Mouse (Mus musculus): ENCODE data around the gene Epp13. TPM values are rescaled to one million over a fixed set of nuclear protein-coding genes. Genes with fewer than 3 reads are reported as not detected.
A peak's percentile ranks its signal among the peaks of the same experiment; 100 is the strongest.

The Epp13 gene
- total and polyA plus RNA-seq, 3 experiments: not detected

DNA sequence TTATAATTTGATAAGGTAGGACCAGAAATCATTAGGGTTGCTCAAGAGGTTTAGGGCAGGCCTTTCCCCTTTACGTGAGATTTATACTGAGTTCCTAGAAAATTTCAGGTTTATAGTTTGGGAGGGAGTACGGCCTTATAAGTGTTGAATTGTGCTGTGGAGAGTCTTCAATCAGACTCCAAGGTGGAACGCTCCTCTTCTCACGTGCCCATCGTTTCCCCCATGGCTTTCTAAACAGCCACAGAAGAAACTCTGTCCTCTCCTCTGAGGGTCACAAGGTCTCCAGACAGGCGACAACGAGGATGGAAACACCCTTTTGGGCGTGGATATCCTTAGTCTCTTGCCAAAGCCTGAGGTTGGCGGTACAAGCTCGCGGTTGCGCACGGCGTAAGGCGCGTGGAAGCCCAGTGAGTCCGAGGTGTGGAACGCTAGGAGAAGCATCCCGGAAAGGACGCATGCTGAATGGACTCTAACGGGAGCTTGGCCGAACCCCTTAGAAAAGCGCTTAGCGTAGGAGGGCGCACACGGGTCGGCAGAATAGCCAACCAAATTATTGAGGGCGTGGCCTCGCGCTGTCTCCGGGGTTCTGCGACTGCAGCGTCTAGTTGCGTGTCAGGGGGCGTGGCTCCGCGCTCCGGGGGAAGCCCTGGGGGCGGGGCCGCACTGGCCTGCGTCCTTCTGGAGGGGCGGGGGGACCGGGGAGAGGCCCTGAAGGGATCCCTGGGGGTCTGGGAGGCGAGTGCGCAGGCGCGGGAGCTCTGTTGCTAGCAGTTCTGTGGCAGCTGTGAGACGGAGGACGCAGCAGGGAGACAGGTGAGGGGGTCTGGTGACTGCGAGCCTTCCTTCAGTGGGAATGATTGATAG lies 33.6 kb downstream of the Epp13 start, which contains the start of gene Zfp667 (continued):
- TF ChIP-seq MAX (IDR thresholded peaks at IDR 0.05; ENCODE audit: low read length) (0 out of 2 replicates have a peak, but pooled peaks have one; percentile 16), MXI1 (IDR thresholded peaks at IDR 0.05; ENCODE audit: low read depth, low read length) (0 out of 2 replicates have a peak, but pooled peaks have one; percentile 49), ETS1 (conservative IDR thresholded peaks at IDR 0.05; ENCODE audit: low read depth, low read length) (peak; percentile 55)

- H3K4me2 ChIP-seq (ENCODE audit: insufficient read depth, low read depth, poor library complexity, severe bottlenecking): peak overlapping the region; percentile 53
- no peaks in the 10 kb centered on the region; the same call in 1 of the 2 replicates for H3K79me2 ChIP-seq (replicated peaks; ENCODE audit: control insufficient read depth, extremely low read depth, insufficient read depth, poor library complexity, severe bottlenecking)
- dilution Hi-C loops (cut with MboI; ENCODE audit: extremely low pct_ligation_motif_present, extremely low pct_unique_long_range_greater_than_20kb, low sequenced_read_pairs): no loop called here
- H3K4me3 ChIP-seq (replicated peaks in 1 of 3; ENCODE audit: low read depth in 2 of 3, low read length in 2 of 3, poor library complexity in 1 of 3): peak overlapping the region; percentile 28 to 60 (median 48)
- no peaks in the 10 kb centered on the region for H3K9me3 ChIP-seq (replicated peaks; ENCODE audit: low read length)
- peaks cover 11 to 33% of the 10 kb centered on the region in 2 experiments; a peak in 3 of 4 replicates for H3K4me1 ChIP-seq (ENCODE audit: control insufficient read depth in 1 of 2, insufficient read depth in 2 of 2)
- no peaks in the 10 kb centered on the region for H3K27me3 ChIP-seq (replicated peaks)
- H3K27ac ChIP-seq (ENCODE audit: insufficient read depth, low read depth): no peak overlapping the region
- no peak overlapping the region for H3K9ac ChIP-seq (ENCODE audit: insufficient read depth, low read depth)
- TF ChIP-seq KAT2A (IDR thresholded peaks at IDR 0.05; ENCODE audit: insufficient replicate concordance, low read length): no peak
- no peak for TF ChIP-seq USF1 (IDR thresholded peaks at IDR 0.05; ENCODE audit: low read depth, low read length)
- no peak for TF ChIP-seq ELF1 (IDR thresholded peaks at IDR 0.05; ENCODE audit: low read depth, low read length)
- TF ChIP-seq MYC (IDR thresholded peaks at IDR 0.05; ENCODE audit: low read depth, low read length): no peak
- TF ChIP-seq BHLHE40 (IDR thresholded peaks at IDR 0.05; ENCODE audit: low read depth, low read length): no peak
- no peak for TF ChIP-seq NELFE (IDR thresholded peaks at IDR 0.05; ENCODE audit: low read depth, low read length)
- no peak for TF ChIP-seq MXI1 (IDR thresholded peaks at IDR 0.05; ENCODE audit: low read depth, low read length)
- no peak for TF ChIP-seq E2F4 (IDR thresholded peaks at IDR 0.05; ENCODE audit: insufficient replicate concordance, low read depth, low read length)
- no peak for TF ChIP-seq JUND (conservative IDR thresholded peaks at IDR 0.05; ENCODE audit: low read depth, low read length)
- TF ChIP-seq HCFC1 (IDR thresholded peaks at IDR 0.05; ENCODE audit: low read depth, low read length): no peak
- no peak for TF ChIP-seq MAZ (IDR thresholded peaks at IDR 0.05; ENCODE audit: low read depth, low read length)
- TF ChIP-seq ZKSCAN1 (IDR thresholded peaks at IDR 0.05; ENCODE audit: borderline replicate concordance, low read depth, low read length): no peak
- no peak for TF ChIP-seq ZMIZ1 (IDR thresholded peaks at IDR 0.05; ENCODE audit: low read depth, low read length)
- DNase-seq (ENCODE audit: extremely low read depth): no peak
- in situ Hi-C loops (cut with MboI; ENCODE audit: low pct_ligation_motif_present, low pct_unique_long_range_greater_than_20kb, low sequenced_read_pairs): loop anchor here (25.0 kb wide), 1 partner anchor 100 kb away; the partner anchor contains the start of genes Smim17 and Zfp28
- H3K36me3 ChIP-seq (replicated peaks in 1 of 2; ENCODE audit: control insufficient read depth in 1 of 2, insufficient read depth in 1 of 2, low read length in 1 of 2): no peaks in the 10 kb centered on the region
Observed at GRCm38 (mm10) chr7:6286921-6287531, 34.5 kb downstream of the Epp13 start.

All from CH12.LX (cell line).